Mouse (Mus musculus) lung, postnatal 4 days (tissue): ENCODE results near the gene Bsdc1.
A peak's percentile ranks its signal among the peaks of the same experiment; 100 is the strongest.
"Not testable (repeated sequence)": the region's sequence is repeated elsewhere in the genome, so short reads cannot be mapped to it uniquely, and the experiment has no call there.

Source experiments
- DNase-seq, 2 experiments: peaks; one replicate each; pipeline ENCODE4 v3.0.0; 2021

Gene Bsdc1

DNA sequence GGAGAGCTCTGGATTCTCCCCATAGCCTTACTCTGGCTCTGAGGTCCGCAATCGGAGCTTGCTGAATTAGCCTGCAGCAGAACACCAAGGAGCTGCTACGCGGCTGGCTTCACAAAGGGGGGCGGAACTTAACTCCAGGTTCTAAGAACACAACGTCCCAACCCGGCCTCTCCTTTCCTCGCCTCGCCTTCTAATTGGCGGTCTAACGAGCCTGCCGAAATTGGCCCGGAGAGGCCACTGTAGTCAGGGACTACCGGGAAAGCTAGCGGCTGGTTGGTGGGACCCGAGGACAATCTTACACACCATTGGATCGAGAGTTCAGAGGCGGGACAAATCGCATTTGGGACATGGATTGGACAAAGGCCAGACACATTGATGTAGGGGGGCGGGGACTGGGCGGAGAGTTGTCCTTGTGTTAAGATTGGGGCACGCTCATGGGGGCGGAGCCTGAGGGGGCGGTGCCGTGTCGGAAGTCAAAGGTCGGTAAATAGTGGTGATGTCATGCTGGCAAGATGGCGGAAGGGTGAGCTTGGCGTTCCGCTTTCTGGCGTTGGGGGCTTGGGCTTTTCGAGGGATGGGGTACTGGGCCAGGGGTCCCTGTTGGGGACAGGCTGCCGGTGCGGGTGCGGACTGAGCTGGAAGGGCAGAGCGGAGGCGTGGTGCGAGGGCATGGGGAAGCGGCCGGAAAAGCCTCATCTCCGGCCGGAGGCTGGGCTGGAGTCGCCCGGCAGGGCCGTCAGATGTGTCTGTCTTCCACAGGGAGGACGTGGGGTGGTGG, at the start of gene Bsdc1:
Bsdc1 (plus strand) TSS at position 399 of the 778 bp plus-strand sequence.
- peak; percentile 100 for DNase-seq

GRCm38 (mm10) chr4:129415892-129416291, 45.5 kb upstream of the Bsdc1 start:
- no peak for DNase-seq

DNA sequence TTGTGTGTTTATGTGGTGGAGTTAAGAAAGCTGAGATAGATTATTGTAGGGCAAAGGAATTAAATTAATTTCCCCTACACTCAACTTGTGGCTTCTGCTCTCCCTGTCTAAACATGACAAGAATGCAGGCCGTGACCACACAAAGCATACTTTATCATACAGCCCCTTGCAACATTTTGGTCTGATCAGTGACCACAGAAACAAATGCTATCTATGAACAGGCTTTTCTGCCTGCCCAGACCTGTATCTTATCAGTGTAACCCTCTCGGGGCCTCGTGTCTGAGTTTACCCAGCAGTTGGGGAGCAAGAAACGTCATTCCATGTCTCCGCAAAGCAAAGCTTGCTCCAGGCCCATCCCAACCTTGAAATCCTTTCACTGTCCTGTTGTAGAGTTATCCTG, 44.9 kb upstream of the Bsdc1 start:
- DNase-seq: no peak

- DNase-seq: no peak
Measured at GRCm38 (mm10) chr4:129418321-129418720, 43.1 kb upstream of the Bsdc1 start.

DNA sequence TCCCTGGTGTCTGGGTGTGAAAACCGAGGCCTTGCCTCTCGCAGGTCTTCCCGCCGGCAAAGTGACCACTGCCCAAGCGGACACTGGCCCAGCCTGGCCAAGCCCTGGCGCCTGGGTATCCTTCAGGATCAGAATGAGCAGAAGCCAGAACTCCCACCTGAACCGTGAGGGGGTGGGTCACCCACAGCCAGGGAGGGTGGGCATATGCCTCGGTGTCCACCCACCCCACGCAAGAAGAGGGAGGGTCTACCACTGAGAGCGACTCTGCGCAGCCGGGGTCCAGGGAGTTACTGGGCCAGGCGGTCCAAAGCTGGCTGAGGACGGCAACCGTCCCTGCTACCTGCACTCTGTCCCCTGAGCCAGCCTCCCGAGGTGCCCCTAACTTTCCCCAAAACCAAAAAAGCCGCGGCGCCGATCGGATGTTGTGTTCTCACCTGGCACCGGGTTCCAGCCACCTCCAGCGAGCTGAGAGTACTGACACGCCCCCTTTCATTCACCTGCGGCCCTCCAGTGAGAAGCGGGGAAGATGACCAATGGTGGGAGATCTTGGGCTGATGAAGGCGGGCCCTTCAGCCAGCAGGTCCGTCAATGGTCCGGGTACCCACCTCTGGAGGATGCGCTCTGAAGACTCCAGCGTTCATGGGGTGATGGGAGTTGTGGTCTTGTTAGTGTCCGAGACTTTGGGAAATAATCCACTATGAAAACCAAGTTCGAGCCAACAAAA, 20.9 kb upstream of the Bsdc1 start, which contains the start of gene Zbtb8b:
Zbtb8b (minus strand) TSS at position 514 of the 724 bp plus-strand sequence.
- DNase-seq: peak; percentile 64 to 76

DNA sequence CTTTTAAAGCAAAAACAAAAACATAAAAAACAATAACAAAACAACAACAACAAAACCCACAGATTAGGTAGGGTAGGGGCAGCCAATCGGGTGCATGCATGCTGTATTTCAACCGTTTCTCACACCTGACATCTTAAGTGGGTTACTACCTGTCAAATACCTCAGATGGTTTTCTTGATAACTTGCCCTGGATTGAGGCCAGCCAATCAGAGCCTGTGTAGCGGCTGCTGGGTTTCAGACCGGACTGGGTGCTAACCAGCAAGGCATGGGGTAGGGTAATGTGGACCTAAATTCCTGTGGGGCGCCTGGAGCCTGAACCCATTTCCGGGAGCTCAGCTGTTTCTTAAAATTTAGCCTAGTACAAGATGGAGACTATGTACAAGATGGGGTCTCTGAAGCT, 20.2 kb upstream of the Bsdc1 start:
- peak in 1 of 2 experiments; percentile 13 for DNase-seq

- no peak for DNase-seq
Measured at GRCm38 (mm10) chr4:129447360-129447759, 14.0 kb upstream of the Bsdc1 start.

DNA sequence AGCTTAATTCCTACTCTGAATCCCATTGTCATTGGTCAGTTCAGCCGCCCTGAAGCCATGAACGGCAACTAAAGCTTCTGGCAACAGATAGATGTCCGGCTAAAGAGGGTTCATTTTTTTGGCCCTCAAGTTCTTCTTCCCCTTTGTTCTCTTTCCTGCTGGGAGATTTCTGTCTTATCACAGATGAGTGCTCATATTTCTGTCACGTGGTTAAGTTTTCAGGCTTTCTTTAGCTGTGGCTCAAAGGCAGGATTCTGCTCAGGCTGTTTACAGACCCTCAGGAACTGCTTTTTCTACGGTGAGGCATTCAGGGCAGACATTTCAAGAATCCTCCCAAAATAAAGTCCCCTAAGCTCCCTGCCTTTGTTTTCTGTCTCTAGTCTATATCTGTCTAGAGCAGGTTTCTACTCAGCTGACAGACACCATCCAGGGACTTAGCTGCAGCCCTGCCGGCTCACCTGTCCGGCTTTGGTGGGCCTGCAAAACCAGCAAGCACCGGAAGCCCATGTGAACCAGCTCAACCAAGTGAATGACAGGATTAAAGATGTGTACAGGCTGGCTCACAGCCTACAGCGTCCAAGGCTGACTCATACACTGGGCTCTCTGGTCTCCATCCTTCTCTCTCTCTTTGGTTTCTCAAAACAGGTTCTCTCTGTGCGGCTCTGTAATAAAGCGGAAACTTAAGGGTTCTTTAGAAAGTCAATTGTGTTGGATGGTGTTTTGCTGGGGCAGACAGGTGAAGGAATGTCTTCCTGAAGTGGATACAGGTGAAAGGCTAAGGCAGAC, 13.4 kb upstream of the Bsdc1 start:
- no peak for DNase-seq

GRCm38 (mm10) chr4:129448713-129449112, 12.7 kb upstream of the Bsdc1 start:
- DNase-seq: no peak

GRCm38 (mm10) chr4:129450851-129451250, 10.5 kb upstream of the Bsdc1 start:
- DNase-seq: no peak

DNA sequence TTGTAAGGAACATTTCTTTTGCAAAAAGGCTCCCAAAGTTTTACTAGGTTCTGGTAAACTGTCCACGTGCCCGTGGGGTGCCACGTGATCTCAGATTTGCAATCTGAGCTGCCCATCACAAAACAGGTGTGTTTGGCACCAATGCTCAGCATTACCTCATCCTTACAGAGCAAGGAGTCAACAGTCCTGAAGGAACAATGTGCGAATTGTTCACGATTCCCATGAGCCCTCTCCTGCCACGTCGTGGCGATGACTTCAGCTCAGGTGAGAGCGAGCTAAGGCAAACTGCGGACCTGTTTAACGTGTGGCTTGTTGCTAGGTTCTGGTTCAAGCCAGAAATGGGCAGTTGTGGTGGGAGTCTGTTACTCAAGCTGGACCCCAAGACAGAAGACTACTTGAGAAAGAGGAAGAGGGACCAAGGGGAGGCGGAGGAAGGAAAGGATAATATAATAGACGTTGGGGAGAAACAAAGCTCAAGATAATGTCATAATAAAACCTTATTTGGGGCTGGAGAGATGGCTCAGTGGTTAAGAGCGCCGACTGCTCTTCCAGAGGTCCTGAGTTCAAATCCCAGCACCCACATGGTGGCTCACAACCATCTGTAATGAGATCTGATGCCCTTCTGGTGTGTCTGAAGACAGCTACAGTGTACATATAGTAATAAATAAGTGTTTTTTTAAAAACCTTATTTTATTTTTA, 9.8 kb upstream of the Bsdc1 start:
- DNase-seq: no peak

- DNase-seq: peak; percentile 36 to 76
Measured at GRCm38 (mm10) chr4:129455265-129455664, 6.1 kb upstream of the Bsdc1 start.

DNA sequence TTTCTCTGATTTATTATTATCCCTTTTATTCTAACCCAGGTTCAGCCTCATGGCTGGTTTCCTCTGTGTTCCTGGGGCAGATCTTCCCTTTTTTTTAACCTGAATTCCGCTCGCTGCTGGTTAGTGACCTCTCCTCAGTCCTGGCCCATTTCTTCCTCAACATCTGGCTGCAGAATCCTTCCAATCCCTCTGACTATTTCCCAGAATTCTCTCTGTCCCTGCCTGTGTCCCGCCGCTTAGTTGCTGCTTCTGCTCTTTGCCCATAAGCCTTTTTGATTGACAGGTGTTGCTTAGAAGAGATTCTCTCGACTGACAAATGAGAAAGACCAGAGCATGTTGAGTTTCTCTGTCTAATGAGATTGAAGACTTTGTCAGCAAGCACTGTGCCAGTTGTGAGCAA, 5.3 kb upstream of the Bsdc1 start:
- no peak for DNase-seq

- not testable (repeated sequence) for DNase-seq
Measured at GRCm38 (mm10) chr4:129457311-129457710, 4.1 kb upstream of the Bsdc1 start.

DNA sequence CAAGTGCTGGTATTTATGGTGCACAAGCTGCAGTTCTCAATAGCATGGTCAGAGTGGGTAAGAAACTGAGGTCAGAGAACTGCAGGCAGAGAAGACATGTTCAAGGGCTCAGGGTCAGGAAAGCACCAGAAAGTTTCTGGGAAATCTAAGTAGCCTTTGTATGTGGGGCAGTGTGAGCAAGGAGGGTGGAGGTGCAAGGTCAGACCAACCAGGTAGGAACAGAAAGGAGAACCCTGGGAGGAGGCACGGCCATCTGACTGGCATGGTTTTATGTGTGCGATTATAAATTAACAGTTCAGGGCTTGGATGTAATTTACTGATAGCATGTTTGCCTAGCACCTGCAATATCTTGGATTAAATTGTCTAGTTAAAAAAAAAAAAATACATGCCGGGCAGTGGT, 1.7 kb upstream of the Bsdc1 start:
- DNase-seq: no peak

GRCm38 (mm10) chr4:129460827-129461182, 576 bp upstream of the Bsdc1 start:
- DNase-seq: no peak

- DNase-seq: no peak
Measured at GRCm38 (mm10) chr4:129462118-129462517, 737 bp downstream of the Bsdc1 start.

- DNase-seq: no peak
Measured at GRCm38 (mm10) chr4:129463097-129464059, 2.0 kb downstream of the Bsdc1 start.

DNA sequence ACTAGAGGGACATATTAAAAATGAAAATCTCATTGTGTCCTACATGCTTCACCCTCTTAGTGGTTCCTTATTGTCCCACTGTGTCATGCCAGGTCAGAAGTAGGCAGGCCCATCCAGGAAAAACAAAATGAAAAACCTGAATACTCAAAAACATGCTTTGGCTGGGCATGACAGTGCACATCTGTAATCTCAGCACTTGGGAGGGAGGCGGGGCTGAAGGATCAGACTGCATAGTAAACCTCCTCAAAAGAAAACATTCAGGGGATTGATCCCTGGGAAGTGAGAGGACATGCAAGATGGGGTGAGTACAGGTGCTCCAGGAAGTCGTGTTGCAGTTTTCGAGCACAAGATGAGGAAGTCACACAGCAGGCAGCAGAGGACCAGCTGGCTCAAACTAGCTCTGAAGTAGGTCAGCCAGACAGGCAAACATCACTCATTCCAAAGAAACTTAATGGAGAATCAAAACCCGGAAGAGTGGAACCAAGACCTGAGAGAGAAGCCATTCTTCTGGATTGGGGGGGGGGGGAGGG, 3.0 kb downstream of the Bsdc1 start:
- DNase-seq: no peak

- DNase-seq: no peak
Measured at GRCm38 (mm10) chr4:129476047-129476446, 14.7 kb downstream of the Bsdc1 start.

DNA sequence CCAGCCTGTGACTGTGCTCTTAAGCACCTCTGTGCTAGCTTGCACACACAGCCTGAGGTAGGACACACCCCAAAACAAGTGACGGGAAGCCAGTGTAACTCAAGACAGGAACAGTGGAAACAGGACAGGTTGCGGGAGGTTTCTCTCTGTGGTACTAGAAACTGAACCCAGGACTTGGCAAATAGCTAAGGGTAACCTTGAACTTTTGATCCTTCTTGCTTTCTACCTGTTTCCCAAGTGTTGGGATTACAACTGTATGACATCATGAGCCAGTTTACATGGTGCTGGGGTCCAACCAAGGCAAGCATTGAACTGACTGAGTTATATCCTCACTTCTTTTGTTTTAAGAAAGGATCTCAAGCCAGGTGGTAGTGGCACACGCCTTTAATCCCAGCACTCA, 18.5 kb downstream of the Bsdc1 start:
- no peak for DNase-seq
